Mouse (Mus musculus) frontal cortex, postnatal 14 days (tissue): ENCODE data around the gene Crebl2.

Experiments used
- DNase-seq, 2 experiments: peaks; one replicate each; pipeline ENCODE4 v3.0.0; 2022; ENCODE audit warnings: low spot score in 2 of 2

Crebl2 gene

GRCm38 (mm10) chr6:134872236-134872635 lies 42.3 kb downstream of the Crebl2 start:
- no peak for DNase-seq

GRCm38 (mm10) chr6:134873018-134873417 lies 43.1 kb downstream of the Crebl2 start:
- no peak for DNase-seq

- DNase-seq = no peak
These were observed 46.8 kb downstream of the Crebl2 start for GRCm38 (mm10) chr6:134876795-134877194.

- DNase-seq = no peak
These were observed 47.3 kb downstream of the Crebl2 start for GRCm38 (mm10) chr6:134877276-134877675.

GRCm38 (mm10) chr6:134877892-134878291 lies 47.9 kb downstream of the Crebl2 start:
- DNase-seq = no peak

GRCm38 (mm10) chr6:134879556-134879955 lies 49.6 kb downstream of the Crebl2 start:
- no peak for DNase-seq

GRCm38 (mm10) chr6:134880046-134880445 lies 50.1 kb downstream of the Crebl2 start:
- no peak for DNase-seq

GRCm38 (mm10) chr6:134883661-134884060 lies 53.7 kb downstream of the Crebl2 start:
- DNase-seq = no peak

GRCm38 (mm10) chr6:134885515-134885914 lies 55.6 kb downstream of the Crebl2 start:
- no peak for DNase-seq

GRCm38 (mm10) chr6:134886475-134886874 lies 56.5 kb downstream of the Crebl2 start:
- no peak for DNase-seq

- DNase-seq = peak in 1 of 2 experiments; percentile 20
These were observed 57.1 kb downstream of the Crebl2 start for GRCm38 (mm10) chr6:134887008-134887407.

- DNase-seq = peak; percentile 75 to 88
These were observed 57.9 kb downstream of the Crebl2 start for GRCm38 (mm10) chr6:134887711-134888449.

- DNase-seq = peak; percentile 59 to 71
These were observed 58.6 kb downstream of the Crebl2 start for GRCm38 (mm10) chr6:134888563-134889017.

GRCm38 (mm10) chr6:134889763-134890162 lies 59.8 kb downstream of the Crebl2 start:
- no peak for DNase-seq

GRCm38 (mm10) chr6:134890436-134890835 lies 60.5 kb downstream of the Crebl2 start:
- DNase-seq = no peak

GRCm38 (mm10) chr6:134896570-134897436 lies 66.8 kb downstream of the Crebl2 start:
- DNase-seq = no peak

- peak; percentile 92 to 93 for DNase-seq
These were observed 67.6 kb downstream of the Crebl2 start for GRCm38 (mm10) chr6:134897443-134898094.

- peak; percentile 77 to 82 for DNase-seq
These were observed 68.4 kb downstream of the Crebl2 start, which contains the start of gene Gpr19 for GRCm38 (mm10) chr6:134898095-134898965. Gene Gpr19 (minus strand): TSS chr6:134898578.

- no peak for DNase-seq
These were observed 73.4 kb downstream of the Crebl2 start for GRCm38 (mm10) chr6:134903368-134903767.

- DNase-seq = no peak
These were observed 74.2 kb downstream of the Crebl2 start for GRCm38 (mm10) chr6:134903891-134904884.
